Mouse (Mus musculus) CH12.LX (cell line): ENCODE measurements at regions not wholly inside any gene's neighbourhood (a gene's known extent, or its start where the extent isn't known, plus 50 kb on each side); places are given as distances from the start of the nearest gene placed in this dataset.

Experiments
- DNase-seq: peaks from one replicate; pipeline ENCODE4 v3.0.0-alpha.2; 2013; ENCODE audit errors: extremely low read depth
- H3K27ac ChIP-seq: 2 replicates; pipeline ENCODE4 v1.5.1; 2012; ENCODE audit warnings: low read depth, mild to moderate bottlenecking, control low read depth, moderate library complexity; ENCODE audit not compliant: insufficient read depth
- H3K27me3 ChIP-seq: replicated peaks from 2 replicates; pipeline ENCODE3; 2012; ENCODE audit warnings: inconsistent platforms
- H3K36me3 ChIP-seq, 2 experiments: replicated peaks in 1 of 2; 2 replicates each; pipeline versions ENCODE3 to v1.6.1; 2012; ENCODE audit warnings: inconsistent platforms in 1 of 2, low read length in 1 of 2, mild to moderate bottlenecking in 1 of 2, mixed read lengths in 1 of 2, moderate library complexity in 1 of 2; ENCODE audit not compliant: control insufficient read depth in 1 of 2, insufficient read depth in 1 of 2
- H3K4me1 ChIP-seq, 2 experiments: 2 replicates each; pipeline ENCODE4 v1.6.1; 2012; ENCODE audit warnings: inconsistent platforms in 1 of 2, moderate library complexity in 1 of 2; ENCODE audit not compliant: insufficient read depth in 2 of 2, control insufficient read depth in 1 of 2
- H3K4me2 ChIP-seq: 2 replicates; pipeline ENCODE4 v1.6.1; 2012; ENCODE audit warnings: low read depth, mild to moderate bottlenecking, control low read depth; ENCODE audit not compliant: poor library complexity, insufficient read depth, severe bottlenecking
- H3K4me3 ChIP-seq, 3 experiments: fragments of 150-350 bp in 1 of 3; sonication (generic) in 1 of 3; replicated peaks in 1 of 3; 2 replicates each; pipeline versions ENCODE3 to v1.5.1; 2011 to 2012; ENCODE audit warnings: low read depth in 2 of 3, low read length in 2 of 3, mild to moderate bottlenecking in 2 of 3, moderate library complexity in 2 of 3, control low read depth in 1 of 3, improper control_type of control experiment in 1 of 3, inconsistent platforms in 1 of 3, mixed read lengths in 1 of 3; ENCODE audit not compliant: poor library complexity in 1 of 3
- H3K79me2 ChIP-seq: replicated peaks from 2 replicates; pipeline ENCODE4 v1.6.1; 2012; ENCODE audit warnings: mild to moderate bottlenecking, moderate library complexity; ENCODE audit not compliant: control insufficient read depth, poor library complexity, insufficient read depth, severe bottlenecking; ENCODE audit errors: extremely low read depth
- H3K9ac ChIP-seq: 2 replicates; pipeline ENCODE4 v1.6.1; 2012; ENCODE audit warnings: low read depth, mild to moderate bottlenecking, control low read depth, moderate library complexity; ENCODE audit not compliant: insufficient read depth
- H3K9me3 ChIP-seq: replicated peaks from 2 replicates; pipeline ENCODE3; 2012; ENCODE audit warnings: low read length, inconsistent platforms, mixed read lengths
- CHD1 ChIP-seq: IDR thresholded peaks from 2 replicates; pipeline ENCODE4 v1.6.1; 2012; ENCODE audit warnings: low read depth, low read length, improper control_type of control experiment, inconsistent platforms
- CHD2 ChIP-seq: IDR thresholded peaks from 2 replicates; pipeline ENCODE4 v1.6.1; 2011; ENCODE audit warnings: low read length, improper control_type of control experiment
- CTCF ChIP-seq, 2 experiments: IDR thresholded peaks in 1 of 2; conservative IDR thresholded peaks in 1 of 2; 2 replicates each; pipeline ENCODE4 v1.5.1; 2011 to 2012; ENCODE audit warnings: low read depth in 2 of 2, low read length in 2 of 2, improper control_type of control experiment in 1 of 2, inconsistent platforms in 1 of 2, mild to moderate bottlenecking in 1 of 2, moderate library complexity in 1 of 2
- E2F4 ChIP-seq: IDR thresholded peaks from 2 replicates; pipeline ENCODE4 v1.6.1; 2011; ENCODE audit warnings: low read depth, low read length, improper control_type of control experiment; ENCODE audit not compliant: insufficient replicate concordance
- EP300 ChIP-seq: IDR thresholded peaks from 2 replicates; pipeline ENCODE4 v1.6.1; 2011; ENCODE audit warnings: low read length, improper control_type of control experiment
- GABPA ChIP-seq: IDR thresholded peaks from 2 replicates; pipeline ENCODE4 v1.6.1; 2012; ENCODE audit warnings: low read depth, low read length, improper control_type of control experiment, inconsistent platforms; ENCODE audit not compliant: insufficient replicate concordance
- HCFC1 ChIP-seq: IDR thresholded peaks from 2 replicates; pipeline ENCODE4 v1.6.1; 2012; ENCODE audit warnings: low read depth, mild to moderate bottlenecking, inconsistent platforms, low read length, improper control_type of control experiment
- JUN ChIP-seq: IDR thresholded peaks from 2 replicates; pipeline ENCODE4 v1.6.1; 2011; ENCODE audit warnings: low read depth, mild to moderate bottlenecking, low read length, improper control_type of control experiment, moderate library complexity; ENCODE audit not compliant: insufficient read depth
- MAZ ChIP-seq: IDR thresholded peaks from 2 replicates; pipeline ENCODE4 v1.6.1; 2012; ENCODE audit warnings: low read depth, mild to moderate bottlenecking, inconsistent platforms, low read length, improper control_type of control experiment, moderate library complexity
- MEF2A ChIP-seq: IDR thresholded peaks from 2 replicates; pipeline ENCODE4 v1.6.1; 2014; ENCODE audit warnings: low read depth, mild to moderate bottlenecking, inconsistent platforms, low read length, improper control_type of control experiment, borderline replicate concordance
- NELFE ChIP-seq: IDR thresholded peaks from 2 replicates; pipeline ENCODE4 v1.6.1; 2011; ENCODE audit warnings: low read depth, low read length, improper control_type of control experiment
- PAX5 ChIP-seq: IDR thresholded peaks from 2 replicates; pipeline ENCODE4 v1.6.1; 2012; ENCODE audit warnings: low read length, inconsistent platforms, mixed read lengths
- POLR2A ChIP-seq: IDR thresholded peaks from 2 replicates; pipeline ENCODE4 v1.6.1; 2011; ENCODE audit warnings: low read depth, mild to moderate bottlenecking, improper control_type of control experiment, low read length
- RAD21 ChIP-seq: IDR thresholded peaks from 2 replicates; pipeline ENCODE4 v1.6.1; 2011; ENCODE audit warnings: low read depth, mild to moderate bottlenecking, low read length, improper control_type of control experiment, moderate library complexity
- RCOR1 ChIP-seq: conservative IDR thresholded peaks from 2 replicates; pipeline ENCODE4 v1.6.1; 2012; ENCODE audit warnings: low read depth, mild to moderate bottlenecking, inconsistent platforms, low read length, improper control_type of control experiment
- SMC3 ChIP-seq: IDR thresholded peaks from 2 replicates; pipeline ENCODE4 v1.6.1; 2011; ENCODE audit warnings: low read depth, low read length, improper control_type of control experiment
- TBP ChIP-seq: conservative IDR thresholded peaks from 2 replicates; pipeline ENCODE4 v1.6.1; 2011; ENCODE audit warnings: low read depth, low read length, improper control_type of control experiment
- UBTF ChIP-seq: IDR thresholded peaks from 2 replicates; pipeline ENCODE4 v1.6.1; 2012; ENCODE audit warnings: low read depth, mild to moderate bottlenecking, inconsistent platforms, low read length, improper control_type of control experiment, moderate library complexity
- USF1 ChIP-seq: IDR thresholded peaks from 2 replicates; pipeline ENCODE4 v1.6.1; 2014; ENCODE audit warnings: low read depth, mild to moderate bottlenecking, inconsistent platforms, low read length, improper control_type of control experiment
- ZC3H11A ChIP-seq: IDR thresholded peaks from 2 replicates; pipeline ENCODE4 v1.6.1; 2012; ENCODE audit warnings: low read depth, mild to moderate bottlenecking, inconsistent platforms, low read length, improper control_type of control experiment
- ZMIZ1 ChIP-seq: IDR thresholded peaks from 2 replicates; pipeline ENCODE4 v1.6.1; 2012; ENCODE audit warnings: low read depth, mild to moderate bottlenecking, inconsistent platforms, low read length, improper control_type of control experiment
- ZNF384 ChIP-seq: IDR thresholded peaks from 2 replicates; pipeline ENCODE4 v1.6.1; 2012; ENCODE audit warnings: low read depth, low read length, improper control_type of control experiment, inconsistent platforms
- dilution Hi-C: fragments of 300-500 bp; cut with MboI; formaldehyde crosslinking; loops from 2 replicates; pipeline ENCODE4 v1.14.3; 2020; ENCODE audit warnings: low sequenced_read_pairs; ENCODE audit not compliant: extremely low pct_unique_long_range_greater_than_20kb, extremely low pct_ligation_motif_present
- in situ Hi-C: fragments of 300-500 bp; cut with MboI; formaldehyde crosslinking; loops from 3 replicates; pipeline ENCODE4 v1.14.3; 2019; ENCODE audit warnings: low sequenced_read_pairs, low pct_ligation_motif_present, low pct_unique_long_range_greater_than_20kb, mixed read lengths

GRCm38 (mm10) chr13:63992989-63993388 is 96.0 kb downstream of the Hsd17b3 start:
- no peak overlapping the region for H3K9ac ChIP-seq
- H3K79me2 ChIP-seq: no peaks in the 10 kb centered on the region
- no peaks in the 10 kb centered on the region for H3K4me1 ChIP-seq
- H3K4me2 ChIP-seq: no peak overlapping the region
- in situ Hi-C loops: no loop called here
- no peaks in the 10 kb centered on the region for H3K27me3 ChIP-seq
- H3K9me3 ChIP-seq: no peaks in the 10 kb centered on the region
- no peak overlapping the region for H3K27ac ChIP-seq
- dilution Hi-C loops: no loop called here
- H3K36me3 ChIP-seq: no peaks in the 10 kb centered on the region
- no peak overlapping the region for H3K4me3 ChIP-seq
- DNase-seq: no peak
- TF ChIP-seq RCOR1 (no peak), MEF2A (no peak), EP300 (no peak), POLR2A (no peak), RAD21 (no peak), UBTF (no peak), CHD2 (no peak), SMC3 (no peak), CHD1 (no peak), NELFE (no peak)

DNA sequence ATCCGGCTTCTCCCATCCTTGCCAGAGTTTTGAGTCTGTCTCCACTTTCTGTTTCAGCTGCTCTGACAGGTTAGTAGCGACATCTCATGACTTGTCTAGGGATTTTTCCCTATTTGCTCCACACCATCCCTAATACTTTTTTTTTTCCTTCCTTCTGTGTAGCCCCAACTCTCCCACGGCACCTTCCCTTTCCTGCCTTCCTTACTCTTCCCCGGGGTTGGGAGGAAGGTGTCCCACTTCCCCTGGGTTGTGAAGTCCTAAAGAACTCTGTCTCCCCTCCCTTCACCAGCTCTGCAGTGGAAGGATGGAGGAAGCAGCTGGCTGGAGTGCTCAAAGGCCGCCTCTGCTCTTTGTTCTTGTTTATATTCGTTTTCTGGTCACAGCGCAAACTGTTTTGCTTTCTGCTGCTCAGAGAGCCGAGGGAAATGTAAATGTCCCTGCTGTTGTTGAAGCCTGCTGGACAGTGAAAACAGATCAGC is 98.5 kb downstream of the Hsd17b3 start:
- Histone ChIP-seq H3K4me3 (no peak overlapping the region), H3K27ac (no peak overlapping the region), H3K79me2 (no peaks in the 10 kb centered on the region), H3K9ac (no peak overlapping the region), H3K4me2 (peak overlapping the region; percentile 38; the same call in 1 of the 2 replicates), H3K4me1 (no peaks in the 10 kb centered on the region), H3K27me3 (no peaks in the 10 kb centered on the region), H3K36me3 (no peaks in the 10 kb centered on the region), H3K9me3 (no peaks in the 10 kb centered on the region)
- in situ Hi-C loops (no loop called here), dilution Hi-C loops (no loop called here)
- DNase-seq: no peak
- TF ChIP-seq CHD2 (no peak), CTCF (conservative IDR thresholded peaks at IDR 0.05 in 1 of 2, IDR thresholded peaks at IDR 0.05 in 1 of 2; ENCODE audit: low read depth in 2 of 2, low read length in 2 of 2) (peak in 1 of 2 experiments; percentile 18; a peak in 1 of 4 replicates), RAD21 (peak; percentile 22)

DNA sequence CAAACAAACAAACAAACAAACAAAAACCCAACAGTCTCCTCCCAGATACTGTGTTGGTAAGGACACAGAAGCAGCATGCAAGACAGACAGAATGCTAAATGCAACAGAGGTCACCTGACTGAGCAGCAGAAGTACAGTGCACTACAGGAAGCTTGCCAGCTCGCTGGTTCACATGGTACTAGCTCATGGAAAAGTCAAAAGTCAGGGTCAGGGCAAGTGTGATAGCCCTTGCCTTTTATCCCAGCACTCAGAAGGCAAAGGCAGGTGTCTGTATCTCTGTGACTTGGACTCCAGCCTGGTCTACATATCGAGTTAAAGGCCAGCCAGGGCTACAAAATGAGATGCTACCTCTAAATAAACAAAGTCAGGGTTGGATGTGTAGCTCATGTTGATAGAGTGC is 99.3 kb downstream of the Hsd17b3 start:
- H3K4me2 ChIP-seq: no peak overlapping the region
- H3K9ac ChIP-seq: no peak overlapping the region
- TF ChIP-seq CTCF (conservative IDR thresholded peaks at IDR 0.05 in 1 of 2, IDR thresholded peaks at IDR 0.05 in 1 of 2; ENCODE audit: low read depth in 2 of 2, low read length in 2 of 2) (no peak), TBP (no peak), RAD21 (no peak), CHD2 (no peak), NELFE (no peak), ZC3H11A (no peak), HCFC1 (no peak), JUN (no peak), ZMIZ1 (no peak), MEF2A (no peak), RCOR1 (no peak), PAX5 (no peak), E2F4 (no peak), ZNF384 (no peak), MAZ (no peak), USF1 (no peak), GABPA (no peak), SMC3 (no peak)
- DNase-seq: no peak
- in situ Hi-C loops: no loop called here
- dilution Hi-C loops: no loop called here
- H3K27ac ChIP-seq: no peak overlapping the region
- H3K27me3 ChIP-seq: no peaks in the 10 kb centered on the region
- no peaks in the 10 kb centered on the region for H3K36me3 ChIP-seq
- no peak overlapping the region for H3K4me3 ChIP-seq
- no peaks in the 10 kb centered on the region for H3K4me1 ChIP-seq
- no peaks in the 10 kb centered on the region for H3K79me2 ChIP-seq
- no peaks in the 10 kb centered on the region for H3K9me3 ChIP-seq
